11 mouse cellular contexts compared by ENCODE assay signal in genomic region chr1:128712876-128713275, GRCm38 (mm10).
DNase-seq lines count a peak whose midpoint lies in the region; ATAC-seq and TF ChIP-seq lines count a peak whose summit lies in the region.
"Had no signal": no experiment of that assay in that cellular context is flagged by ENCODE, and none has a peak within 500 bp of the region (broad histone marks: within the 10 kb centered on the region; RNA-seq: fewer than 3 reads in every experiment).

No protein-coding gene starts in this region.

- 11% methylated on average over 7 of the region's 7 CpGs for WGBS in bone marrow, adult 2 months
- WGBS in liver, embryonic 15.5 days (ENCODE audit: insufficient replicate concordance) = 24% methylated on average over 7 of the region's 7 CpGs

- no peaks in the 10 kb centered on the region for H3K36me3 ChIP-seq in liver, embryonic 15.5 days (replicated peaks)
- H3K36me3 ChIP-seq: heart, embryonic 15.5 days; limb, embryonic 13.5 days had no signal

- no peaks in the 10 kb centered on the region for H3K9me3 ChIP-seq in liver, embryonic 15.5 days (replicated peaks)
- H3K9me3 ChIP-seq: heart, embryonic 15.5 days; limb, embryonic 13.5 days had no signal

- ATAC-seq in liver, embryonic 15.5 days (ENCODE audit: insufficient read depth) = peak; percentile 61; the same call in 1 of the 2 replicates
- no peak for ATAC-seq in erythroid progenitor cell, adult 5-6 weeks (replicated peaks; ENCODE audit: low FRiP score, poor library complexity, severe bottlenecking)
- ATAC-seq: activated CD4-positive, CD25-positive, alpha-beta regulatory T cell, adult 4 months had no signal

- H3K4me1 ChIP-seq in bone marrow, adult 2 months (ENCODE audit: control insufficient read depth, insufficient read depth, low read length) = peaks cover 2% of the 10 kb centered on the region; the same call in 1 of the 2 replicates
- H3K4me1 ChIP-seq in liver, embryonic 15.5 days (replicated peaks) = no peaks in the 10 kb centered on the region

- H3K27ac ChIP-seq in bone marrow, adult 2 months (ENCODE audit: control insufficient read depth, insufficient read depth, low read depth, low read length, poor library complexity) = peak overlapping the region; percentile 90
- H3K27ac ChIP-seq in liver, embryonic 15.5 days (replicated peaks) = 0 out of 2 replicates have a peak overlapping the region, but pooled peaks have one; percentile 20
- H3K27ac ChIP-seq: heart, embryonic 15.5 days; limb, embryonic 13.5 days had no signal

- peak overlapping the region; percentile 13; the same call in 1 of the 2 replicates for H3K4me2 ChIP-seq in liver, embryonic 15.5 days
- H3K4me2 ChIP-seq: heart, embryonic 15.5 days; limb, embryonic 13.5 days had no signal

- no peaks in the 10 kb centered on the region for H3K27me3 ChIP-seq in liver, embryonic 15.5 days
- H3K27me3 ChIP-seq: heart, embryonic 15.5 days; limb, embryonic 13.5 days had no signal

- TF ChIP-seq CTCF in bone marrow, adult 2 months (IDR thresholded peaks at IDR 0.05; ENCODE audit: control insufficient read depth, insufficient read depth, low read length) = no peak

- no peak overlapping the region for H3K4me3 ChIP-seq in bone marrow, adult 2 months (replicated peaks; ENCODE audit: control insufficient read depth, low read depth, low read length)
- no peak overlapping the region for H3K4me3 ChIP-seq in liver, embryonic 15.5 days (replicated peaks)
- H3K4me3 ChIP-seq: heart, embryonic 15.5 days; limb, embryonic 13.5 days had no signal

- no peak overlapping the region for H3K9ac ChIP-seq in liver, embryonic 15.5 days
- H3K9ac ChIP-seq: heart, embryonic 15.5 days; limb, embryonic 13.5 days had no signal

- peak; percentile 24 for DNase-seq in adrenal gland, adult 2 months
- DNase-seq in adrenal gland, postnatal 36 days = no peak
- DNase-seq in natural killer cell, adult 2 months (ENCODE audit: low spot score in 2 of 2) = peak; percentile 75 to 78
- DNase-seq in frontal cortex, postnatal 10 days (ENCODE audit: low spot score in 2 of 2) = no peak
- DNase-seq in adrenal gland, adult 18-20 months (ENCODE audit: low spot score in 2 of 2) = no peak

- TF ChIP-seq POLR2A in bone marrow, adult 2 months (IDR thresholded peaks at IDR 0.05; ENCODE audit: borderline replicate concordance, control insufficient read depth, low read depth, low read length) = no peak

Comparison
In these comparisons a context has a peak if more than half of its experiments do, and no peak if none do; other contexts are left out.
1. DNase-seq: peak in adrenal gland, adult 2 months (single experiment) and natural killer cell, adult 2 months (2 of 2); none in adrenal gland, postnatal 36 days (0 of 2), frontal cortex, postnatal 10 days (0 of 2) and adrenal gland, adult 18-20 months (0 of 2).